Mouse (Mus musculus) testis, adult 2 months (tissue): ENCODE results near the gene Gm13277. TPM values are rescaled to one million over a fixed set of nuclear protein-coding genes. Genes with fewer than 3 reads are reported as not detected.
"Not testable (repeated sequence)": the region's sequence is repeated elsewhere in the genome, so short reads cannot be mapped to it uniquely, and the experiment has no call there.

ENCODE experiments used
- H3K27ac ChIP-seq: fragments of 200-500 bp; 2 replicates; pipeline ENCODE4 v1.5.1; 2012; ENCODE audit warnings: low read depth, low read length; ENCODE audit not compliant: control insufficient read depth, insufficient read depth
- H3K27me3 ChIP-seq: fragments of 200-500 bp; 2 replicates; pipeline ENCODE4 v1.6.1; 2012; ENCODE audit warnings: mild to moderate bottlenecking, low read length, moderate library complexity; ENCODE audit not compliant: control insufficient read depth, insufficient read depth
- H3K36me3 ChIP-seq: fragments of 200-500 bp; 2 replicates; pipeline ENCODE4 v1.6.1; 2012; ENCODE audit warnings: mild to moderate bottlenecking, low read length; ENCODE audit not compliant: control insufficient read depth, insufficient read depth
- H3K4me1 ChIP-seq: fragments of 200-500 bp; 2 replicates; pipeline ENCODE4 v1.6.1; 2012; ENCODE audit warnings: low read length; ENCODE audit not compliant: control insufficient read depth, insufficient read depth
- H3K4me3 ChIP-seq: fragments of 200-500 bp; 2 replicates; pipeline ENCODE4 v1.5.1; 2012; ENCODE audit warnings: low read depth, mild to moderate bottlenecking, low read length, moderate library complexity, mixed read lengths; ENCODE audit not compliant: control insufficient read depth
- CTCF ChIP-seq: fragments of 200-500 bp; IDR thresholded peaks from 2 replicates; pipeline ENCODE4 v1.5.1; 2012; ENCODE audit warnings: low read depth, mild to moderate bottlenecking, inconsistent platforms, low read length, moderate library complexity; ENCODE audit not compliant: control insufficient read depth, insufficient read depth, insufficient replicate concordance
- POLR2A ChIP-seq: fragments of 200-500 bp; IDR thresholded peaks from 2 replicates; pipeline ENCODE4 v1.6.1; 2012; ENCODE audit warnings: low read depth, mild to moderate bottlenecking, inconsistent platforms, low read length, moderate library complexity; ENCODE audit not compliant: control insufficient read depth
- polyA plus RNA-seq: library from polyadenylated mRNA; depleted of rRNA; stranded (reverse); fragments of >200 nt; gene quantifications from 2 replicates; pipeline ENCODE4 v1.2.3, GENCODE M21; 2012

The Gm13277 gene
- polyA plus RNA-seq, 1 experiment = not detected

DNA sequence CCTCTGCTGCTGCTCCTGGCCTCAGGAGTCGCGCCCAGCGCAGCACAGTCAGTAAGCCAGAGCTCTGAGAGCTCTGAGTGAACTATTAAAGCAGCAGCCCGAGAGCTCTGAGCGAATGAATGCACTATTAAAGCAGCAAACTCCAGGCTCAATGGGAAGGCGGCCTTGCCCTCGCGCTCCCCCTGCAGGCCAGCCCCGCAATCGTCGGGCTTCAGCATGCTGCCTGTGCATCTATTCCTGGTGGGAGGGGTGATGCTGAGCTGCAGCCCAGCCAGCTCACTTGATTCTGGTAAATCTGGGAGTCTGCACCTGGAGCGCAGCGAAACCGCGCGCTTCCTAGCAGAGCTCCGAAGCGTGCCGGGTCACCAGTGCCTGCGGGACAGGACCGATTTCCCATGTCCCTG is 30.8 kb upstream of the Gm13277 start:
- H3K4me3 ChIP-seq = peak overlapping the region; percentile 52
- peak; percentile 59; the same call in 1 of the 2 replicates for TF ChIP-seq CTCF
- peak; percentile 27; the same call in 1 of the 2 replicates for TF ChIP-seq POLR2A
- not testable (repeated sequence) for H3K36me3 ChIP-seq, H3K4me1 ChIP-seq, H3K27ac ChIP-seq, H3K27me3 ChIP-seq

DNA sequence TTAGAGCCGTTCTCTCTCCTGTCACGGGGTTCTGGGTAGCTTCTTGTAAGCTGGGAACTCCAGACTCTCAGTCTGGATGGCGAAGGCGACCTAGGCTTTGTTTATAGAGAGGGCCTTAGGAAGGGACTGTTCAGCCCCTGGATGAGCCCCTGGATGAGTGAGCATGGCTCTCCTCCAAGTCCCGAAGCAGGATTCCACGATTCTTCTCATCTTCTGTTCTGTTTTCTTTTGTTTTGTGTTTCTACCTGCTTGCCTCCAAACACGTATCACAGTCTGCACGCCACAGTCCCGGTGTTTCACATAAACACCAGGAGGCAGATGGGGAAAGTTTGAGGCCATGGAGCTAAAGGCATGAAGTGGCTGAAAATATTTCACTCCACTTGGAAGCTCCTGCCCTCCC is 29.7 kb upstream of the Gm13277 start:
- not testable (repeated sequence) for H3K27me3 ChIP-seq, H3K4me3 ChIP-seq, H3K27ac ChIP-seq, H3K36me3 ChIP-seq, H3K4me1 ChIP-seq

DNA sequence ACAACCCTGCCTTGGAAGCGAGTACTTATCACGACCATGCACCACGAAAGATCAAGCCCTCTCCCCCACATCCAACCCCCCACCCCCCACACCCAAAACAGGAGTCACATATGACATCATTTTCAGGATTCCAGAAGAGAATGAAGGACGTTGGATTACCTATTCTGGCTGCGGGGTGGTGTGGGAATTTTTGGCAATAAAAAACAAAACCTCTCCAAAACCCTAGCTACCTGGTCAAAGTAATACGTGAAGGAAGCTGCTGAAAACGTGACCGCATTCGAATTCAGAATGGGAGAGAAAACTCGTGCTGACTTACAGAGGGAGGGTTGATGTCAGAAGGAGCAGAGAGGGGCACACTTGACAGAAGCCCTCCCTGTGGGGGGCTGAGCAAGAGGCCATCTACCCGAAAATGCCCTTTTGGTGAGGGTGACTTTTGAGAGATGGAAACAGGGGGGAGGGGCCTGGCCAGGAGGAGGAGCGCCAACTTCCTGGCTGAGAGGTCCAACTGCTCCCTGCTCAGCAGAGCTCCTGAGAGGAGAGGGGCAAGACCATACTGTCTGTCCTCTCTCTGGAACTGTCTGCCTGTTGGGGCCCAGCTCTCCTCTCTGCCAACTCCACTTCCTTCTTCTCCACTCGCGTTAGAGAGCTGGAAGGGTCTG is 28.7 kb upstream of the Gm13277 start, which contains the start of gene Gm13283:
Gene Gm13283 (plus strand): TSS at position 510 of the 659 bp plus-strand sequence.
- H3K36me3 ChIP-seq, H3K27me3 ChIP-seq, H3K4me3 ChIP-seq, H3K27ac ChIP-seq, H3K4me1 ChIP-seq: not testable (repeated sequence)

- not testable (repeated sequence) for H3K36me3 ChIP-seq, H3K4me1 ChIP-seq, H3K27ac ChIP-seq, H3K27me3 ChIP-seq, H3K4me3 ChIP-seq
Observed at GRCm38 (mm10) chr4:88760431-88760830, 28.0 kb upstream of the Gm13277 start.

DNA sequence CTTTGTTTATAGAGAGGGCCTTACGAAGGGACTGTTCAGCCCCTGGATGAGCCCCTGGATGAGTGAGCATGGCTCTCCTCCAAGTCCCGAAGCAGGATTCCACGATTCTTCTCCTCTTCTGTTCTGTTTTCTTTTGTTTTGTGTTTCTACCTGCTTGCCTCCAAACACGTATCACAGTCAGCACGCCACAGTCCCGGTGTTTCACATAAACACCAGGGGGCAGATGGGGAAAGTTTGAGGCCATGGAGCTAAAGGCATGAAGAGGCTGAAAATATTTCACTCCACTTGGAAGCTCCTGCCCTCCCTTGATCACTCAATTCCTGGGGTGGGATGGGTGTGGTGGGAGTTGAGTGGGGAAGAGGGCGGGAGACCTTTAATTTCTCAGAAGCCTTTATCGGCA is 26.7 kb upstream of the Gm13277 start:
- H3K27me3 ChIP-seq, H3K4me3 ChIP-seq, H3K27ac ChIP-seq, H3K36me3 ChIP-seq, H3K4me1 ChIP-seq: not testable (repeated sequence)

DNA sequence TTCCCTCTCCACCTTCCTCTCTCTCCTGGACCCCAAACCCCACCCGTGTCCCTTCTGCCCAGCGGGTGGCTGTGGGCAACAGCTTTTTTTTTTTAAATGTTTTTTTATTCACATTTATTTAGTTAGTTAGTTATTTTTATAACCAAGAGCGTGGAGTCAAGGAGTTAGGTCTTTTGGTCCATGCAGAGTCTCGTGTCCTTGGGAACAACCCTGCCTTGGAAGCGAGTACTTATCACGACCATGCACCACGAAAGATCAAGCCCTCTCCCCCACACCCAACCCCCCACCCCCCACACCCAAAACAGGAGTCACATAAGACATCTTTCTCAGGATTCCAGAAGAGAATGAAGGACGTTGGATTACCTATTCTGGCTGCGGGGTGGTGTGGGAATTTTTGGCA is 26.1 kb upstream of the Gm13277 start:
- not testable (repeated sequence) for H3K4me3 ChIP-seq, H3K27ac ChIP-seq, H3K4me1 ChIP-seq, H3K27me3 ChIP-seq, H3K36me3 ChIP-seq

DNA sequence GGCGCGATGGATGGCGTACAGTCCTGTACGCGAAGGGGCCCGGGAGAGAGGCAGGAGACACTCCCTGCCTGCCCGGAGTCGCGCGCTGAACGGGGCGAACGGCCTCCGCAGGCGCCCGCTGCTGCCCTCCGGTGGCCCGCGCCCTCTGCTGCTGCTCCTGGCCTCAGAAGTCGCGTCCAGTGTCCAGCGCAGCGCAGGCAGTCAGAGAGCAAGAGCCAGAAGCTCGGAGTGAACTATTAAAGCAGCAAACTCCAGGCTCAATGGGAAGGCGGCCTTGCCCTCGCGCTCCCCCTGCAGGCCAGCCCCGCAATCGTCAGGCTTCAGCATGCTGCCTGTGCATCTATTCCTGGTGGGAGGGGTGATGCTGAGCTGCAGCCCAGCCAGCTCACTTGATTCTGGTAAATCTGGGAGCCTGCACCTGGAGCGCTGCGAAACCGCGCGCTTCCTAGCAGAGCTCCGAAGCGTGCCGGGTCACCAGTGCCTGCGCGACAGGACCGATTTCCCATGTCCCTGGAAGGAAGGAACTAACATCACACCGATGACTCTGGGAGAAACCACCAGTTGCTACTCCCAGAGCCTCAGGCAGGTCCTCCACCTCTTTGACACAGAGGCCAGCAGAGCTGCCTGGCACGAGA is 24.9 kb upstream of the Gm13277 start:
- not testable (repeated sequence) for H3K27me3 ChIP-seq, H3K4me3 ChIP-seq, H3K4me1 ChIP-seq, H3K36me3 ChIP-seq, H3K27ac ChIP-seq

DNA sequence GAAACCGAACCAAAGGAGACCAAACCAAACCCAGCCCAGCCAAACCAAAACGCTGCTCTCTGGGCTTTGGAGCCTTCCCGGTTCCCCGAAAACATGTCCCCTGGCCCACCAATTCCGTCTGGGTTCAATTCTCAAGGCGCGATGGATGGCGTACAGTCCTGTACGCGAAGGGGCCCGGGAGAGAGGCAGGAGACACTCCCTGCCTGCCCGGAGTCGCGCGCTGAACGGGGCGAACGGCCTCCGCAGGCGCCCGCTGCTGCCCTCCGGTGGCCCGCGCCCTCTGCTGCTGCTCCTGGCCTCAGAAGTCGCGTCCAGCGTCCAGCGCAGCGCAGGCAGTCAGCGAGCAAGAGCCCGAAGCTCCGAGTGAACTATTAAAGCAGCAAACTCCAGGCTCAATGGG is 14.9 kb upstream of the Gm13277 start, which contains the start of gene Gm13290:
Gene Gm13290 (plus strand): TSS at position 301 of the 400 bp plus-strand sequence.
- H3K36me3 ChIP-seq, H3K27me3 ChIP-seq, H3K4me1 ChIP-seq, H3K4me3 ChIP-seq, H3K27ac ChIP-seq: not testable (repeated sequence)

GRCm38 (mm10) chr4:88776622-88777021 is 11.8 kb upstream of the Gm13277 start, which contains the start of gene Gm13289:
Gene Gm13289, plus strand, starts transcription at chr4:88776922.
- not testable (repeated sequence) for H3K36me3 ChIP-seq, H3K27me3 ChIP-seq, H3K27ac ChIP-seq, H3K4me3 ChIP-seq, H3K4me1 ChIP-seq

DNA sequence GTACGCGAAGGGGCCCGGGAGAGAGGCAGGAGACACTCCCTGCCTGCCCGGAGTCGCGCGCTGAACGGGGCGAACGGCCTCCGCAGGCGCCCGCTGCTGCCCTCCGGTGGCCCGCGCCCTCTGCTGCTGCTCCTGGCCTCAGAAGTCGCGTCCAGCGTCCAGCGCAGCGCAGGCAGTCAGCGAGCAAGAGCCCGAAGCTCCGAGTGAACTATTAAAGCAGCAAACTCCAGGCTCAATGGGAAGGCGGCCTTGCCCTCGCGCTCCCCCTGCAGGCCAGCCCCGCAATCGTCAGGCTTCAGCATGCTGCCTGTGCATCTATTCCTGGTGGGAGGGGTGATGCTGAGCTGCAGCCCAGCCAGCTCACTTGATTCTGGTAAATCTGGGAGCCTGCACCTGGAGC is 8.9 kb upstream of the Gm13277 start, which contains the start of gene Gm13272:
Gene Gm13272 (plus strand): TSS at position 301 of the 400 bp plus-strand sequence.
- H3K4me1 ChIP-seq, H3K4me3 ChIP-seq, H3K27ac ChIP-seq, H3K27me3 ChIP-seq, H3K36me3 ChIP-seq: not testable (repeated sequence)

GRCm38 (mm10) chr4:88780320-88780719 is 8.1 kb upstream of the Gm13277 start:
- H3K36me3 ChIP-seq, H3K4me1 ChIP-seq, H3K4me3 ChIP-seq, H3K27ac ChIP-seq, H3K27me3 ChIP-seq: not testable (repeated sequence)

DNA sequence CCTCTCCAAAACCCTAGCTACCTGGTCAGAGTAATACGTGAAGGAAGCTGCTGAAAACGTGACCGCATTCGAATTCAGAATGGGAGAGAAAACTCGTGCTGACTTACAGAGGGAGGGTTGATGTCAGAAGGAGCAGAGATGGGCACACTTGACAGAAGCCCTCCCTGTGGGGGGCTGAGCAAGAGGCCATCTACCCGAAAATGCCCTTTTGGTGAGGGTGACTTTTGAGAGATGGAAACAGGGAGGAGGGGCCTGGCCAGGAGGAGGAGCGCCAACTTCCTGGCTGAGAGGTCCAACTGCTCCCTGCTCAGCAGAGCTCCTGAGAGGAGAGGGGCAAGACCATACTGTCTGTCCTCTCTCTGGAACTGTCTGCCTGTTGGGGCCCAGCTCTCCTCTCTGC is 6.6 kb upstream of the Gm13277 start, which contains the start of gene Ifnz:
Gene Ifnz (plus strand): TSS at position 301 of the 400 bp plus-strand sequence.
- H3K4me3 ChIP-seq, H3K27me3 ChIP-seq, H3K27ac ChIP-seq: not testable (repeated sequence)

More for the DNA sequence above, 6.6 kb upstream of the Gm13277 start, which contains the start of gene Ifnz:
- H3K36me3 ChIP-seq, H3K4me1 ChIP-seq: not testable (repeated sequence)
